In genomic region chr7:125604362-125605319, GRCm38 (mm10) we compare ENCODE assay signal across 12 mouse cellular contexts.
"Had no signal": no experiment of that assay in that cellular context is flagged by ENCODE, and none has a peak within 500 bp of the region (broad histone marks: within the 10 kb centered on the region; RNA-seq: fewer than 3 reads in every experiment).

No protein-coding gene starts in this region.

- ATAC-seq: liver, postnatal 0 days had no signal

- H3K36me3 ChIP-seq: limb, embryonic 12.5 days; liver, embryonic 13.5 days; neural tube, embryonic 15.5 days had no signal

- H3K4me2 ChIP-seq: limb, embryonic 12.5 days; neural tube, embryonic 15.5 days had no signal

- DNase-seq: kidney, adult 18-20 months; kidney, postnatal 10 days; kidney, postnatal 4 days; liver; liver, embryonic 13.5 days; liver, postnatal 0 days; midbrain, embryonic 14.5 days; right cerebral cortex, adult 18-20 months; right cerebral cortex, postnatal 25 days had no signal

- H3K9ac ChIP-seq: limb, embryonic 12.5 days; liver, embryonic 13.5 days; liver, postnatal 0 days; neural tube, embryonic 15.5 days had no signal

- H3K4me3 ChIP-seq: limb, embryonic 12.5 days; liver, embryonic 13.5 days; myocyte; neural tube, embryonic 15.5 days had no signal

- H3K27ac ChIP-seq: limb, embryonic 12.5 days; liver, embryonic 13.5 days; neural tube, embryonic 15.5 days had no signal

- H3K27me3 ChIP-seq: limb, embryonic 12.5 days; neural tube, embryonic 15.5 days had no signal

- H3K4me1 ChIP-seq: limb, embryonic 12.5 days; neural tube, embryonic 15.5 days had no signal

- H3K9me3 ChIP-seq: limb, embryonic 12.5 days; liver, embryonic 13.5 days had no signal
